Mouse (Mus musculus) erythroblast, embryonic 14.5 days (primary cell): ENCODE data around the gene Dcpp1. TPM values are rescaled to one million over a fixed set of nuclear protein-coding genes. Genes with fewer than 3 reads are reported as not detected.
A peak's percentile ranks its signal among the peaks of the same experiment; 100 is the strongest.

Source experiments
- H3K27me3 ChIP-seq: 2 replicates; pipeline ENCODE4 v1.6.1; 2012; ENCODE audit warnings: inconsistent platforms; ENCODE audit not compliant: control insufficient read depth
- H3K36me3 ChIP-seq: 2 replicates; pipeline ENCODE4 v1.6.1; 2012; ENCODE audit warnings: mild to moderate bottlenecking, inconsistent platforms; ENCODE audit not compliant: control insufficient read depth
- H3K4me1 ChIP-seq: 2 replicates; pipeline ENCODE4 v1.6.1; 2012; ENCODE audit warnings: inconsistent platforms; ENCODE audit not compliant: control insufficient read depth
- H3K4me3 ChIP-seq: replicated peaks from 2 replicates; pipeline ENCODE3; 2012; ENCODE audit warnings: moderate library complexity, mild to moderate bottlenecking, inconsistent platforms
- H3K9me3 ChIP-seq: 2 replicates; pipeline ENCODE4 v1.6.1; 2012; ENCODE audit warnings: low read length, inconsistent platforms, mixed read lengths; ENCODE audit not compliant: control insufficient read depth
- GATA1 ChIP-seq: IDR thresholded peaks from 2 replicates; pipeline ENCODE4 v1.6.1; 2012; ENCODE audit warnings: low read length, inconsistent platforms, mixed read lengths
- TAL1 ChIP-seq: IDR thresholded peaks from 3 replicates; pipeline ENCODE4 v1.6.1; 2012; ENCODE audit warnings: low read length, inconsistent platforms, mixed read lengths
- polyA plus RNA-seq: library from polyadenylated mRNA; stranded (reverse); fragments of >175 nt; gene quantifications from 2 replicates; pipeline ENCODE4 v1.2.3, GENCODE M21; 2012

The Dcpp1 gene
- polyA plus RNA-seq, 1 experiment, result not detected

DNA sequence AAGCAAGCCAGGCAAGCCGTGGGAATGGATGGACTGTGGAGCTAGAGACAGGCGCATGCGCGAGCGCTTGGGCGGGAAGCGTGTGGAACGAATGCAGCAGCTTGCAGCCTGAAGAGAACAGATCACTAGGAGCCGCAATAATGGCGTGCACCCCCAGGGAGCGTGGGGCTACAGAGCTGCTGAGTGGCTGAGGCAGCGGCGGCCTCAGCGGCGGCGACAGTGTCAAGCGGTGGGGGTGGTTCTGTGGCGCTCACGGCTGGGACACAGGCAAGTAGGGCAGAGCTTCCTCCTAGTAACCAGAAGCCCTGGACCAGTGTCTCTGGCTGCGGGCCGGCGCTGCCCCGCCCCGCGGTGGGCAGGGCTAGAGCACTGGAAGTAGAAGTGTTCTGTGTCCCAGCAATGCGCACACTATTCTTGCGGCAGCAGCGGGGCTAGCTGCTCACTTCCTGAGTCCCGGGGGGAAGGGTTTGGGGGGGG, 43.9 kb downstream of the Dcpp1 start:
- TF ChIP-seq TAL1 (no peak), GATA1 (no peak)
- no peaks in the 10 kb centered on the region for H3K36me3 ChIP-seq
- H3K9me3 ChIP-seq, result no peaks in the 10 kb centered on the region
- peak overlapping the region; percentile 75 for H3K4me3 ChIP-seq
- H3K4me1 ChIP-seq, result peaks cover 16% of the 10 kb centered on the region
- H3K27me3 ChIP-seq, result no peaks in the 10 kb centered on the region

GRCm38 (mm10) chr17:23925090-23925493, 44.4 kb downstream of the Dcpp1 start:
- peak overlapping the region; percentile 75 for H3K4me3 ChIP-seq
- no peaks in the 10 kb centered on the region for H3K27me3 ChIP-seq
- TF ChIP-seq GATA1 (no peak), TAL1 (no peak)
- no peaks in the 10 kb centered on the region for H3K9me3 ChIP-seq
- H3K36me3 ChIP-seq, result no peaks in the 10 kb centered on the region
- H3K4me1 ChIP-seq, result peaks cover 16% of the 10 kb centered on the region

DNA sequence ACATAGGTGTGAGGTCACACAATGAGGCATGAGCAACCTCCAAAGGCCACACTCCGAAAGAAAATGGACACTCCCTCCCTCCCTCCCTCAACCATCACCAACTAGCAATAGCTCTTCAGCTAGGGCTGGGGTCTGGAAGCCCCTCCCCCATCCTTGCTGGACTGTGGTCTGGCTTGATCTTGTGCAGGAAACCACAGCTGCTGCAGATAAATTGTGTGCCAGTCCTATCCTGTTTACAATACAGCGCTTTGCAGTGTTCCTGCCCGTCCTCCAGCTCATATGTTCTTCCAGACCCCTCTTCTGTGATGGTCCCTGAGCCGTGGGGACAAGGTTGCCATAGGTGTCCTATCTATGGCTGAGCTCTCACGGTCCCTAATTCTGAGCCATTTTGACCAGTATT, 50.5 kb downstream of the Dcpp1 start:
- Histone ChIP-seq H3K4me1 (no peaks in the 10 kb centered on the region), H3K36me3 (no peaks in the 10 kb centered on the region), H3K4me3 (no peak overlapping the region), H3K9me3 (no peaks in the 10 kb centered on the region), H3K27me3 (no peaks in the 10 kb centered on the region)
- no peak for TF ChIP-seq TAL1
- TF ChIP-seq GATA1, result no peak

Other genes starting within 250 kb of the Dcpp1 start
- gene Mmp25, start 235.6 kb upstream of the Dcpp1 start, polyA plus RNA-seq, result not detected in 2 replicates
- not detected in 2 replicates for gene Bicdl2, start 220.4 kb upstream of the Dcpp1 start, polyA plus RNA-seq
- gene Hcfc1r1, start 207.3 kb upstream of the Dcpp1 start, polyA plus RNA-seq, result 35.0 and 35.6 TPM in 2 replicates
- 8.8 and 10.0 TPM in 2 replicates for gene Thoc6, start 207.0 kb upstream of the Dcpp1 start, polyA plus RNA-seq
- 0.05 TPM in 1 of 2 replicates, not detected in the other for gene Tnfrsf12a, start 203.4 kb upstream of the Dcpp1 start, polyA plus RNA-seq
- gene Cldn6, start 201.6 kb upstream of the Dcpp1 start, polyA plus RNA-seq, result not detected in 2 replicates
- not detected in 2 replicates for gene Cldn9, start 196.8 kb upstream of the Dcpp1 start, polyA plus RNA-seq
- 0.06 TPM in 1 of 2 replicates, not detected in the other for gene 1520401A03Rik, start 158.1 kb upstream of the Dcpp1 start, polyA plus RNA-seq
- 46.9 and 56.9 TPM in 2 replicates for gene Pkmyt1, start 154.5 kb upstream of the Dcpp1 start, polyA plus RNA-seq
- gene Paqr4, start 140.0 kb upstream of the Dcpp1 start, polyA plus RNA-seq, result 2.2 and 3.9 TPM in 2 replicates
- gene Kremen2, start 135.0 kb upstream of the Dcpp1 start, polyA plus RNA-seq, result 0.02 TPM in 1 of 2 replicates, not detected in the other
- 1.4 and 2.3 TPM in 2 replicates for gene Flywch1, start 109.3 kb upstream of the Dcpp1 start, polyA plus RNA-seq
- gene Flywch2, start 94.8 kb upstream of the Dcpp1 start, polyA plus RNA-seq, result 0.06 TPM in 1 of 2 replicates, not detected in the other
- gene Srrm2, start 90.3 kb upstream of the Dcpp1 start, polyA plus RNA-seq, result 21.7 and 36.5 TPM in 2 replicates
- 109 and 150 TPM in 2 replicates for gene Elob, start 51.7 kb upstream of the Dcpp1 start, polyA plus RNA-seq
- gene Prss33, start 44.8 kb upstream of the Dcpp1 start, polyA plus RNA-seq, result not detected in 2 replicates
- 0.03 TPM in 1 of 2 replicates, not detected in the other for gene Prss32, start 37.0 kb upstream of the Dcpp1 start, polyA plus RNA-seq
- 0.05 and 0.09 TPM in 2 replicates for gene Prss41, start 36.7 kb upstream of the Dcpp1 start, polyA plus RNA-seq
- not detected in 2 replicates for gene Prss21, start 12.8 kb upstream of the Dcpp1 start, polyA plus RNA-seq
- not detected in 2 replicates for gene Dcpp2, start within 50 bp of the Dcpp1 start, polyA plus RNA-seq
- not detected in 2 replicates for gene Dcpp3, start 36.6 kb downstream of the Dcpp1 start, polyA plus RNA-seq
- not detected in 2 replicates for gene Sbp, start 60.8 kb downstream of the Dcpp1 start, polyA plus RNA-seq
- gene Sbpl, start 74.4 kb downstream of the Dcpp1 start, polyA plus RNA-seq, result not detected in 2 replicates
- gene Prss30, start 99.7 kb downstream of the Dcpp1 start, polyA plus RNA-seq, result not detected in 2 replicates
- gene Prss22, start 117.2 kb downstream of the Dcpp1 start, polyA plus RNA-seq, result 2.9 and 3.4 TPM in 2 replicates
- gene Prss27, start 157.3 kb downstream of the Dcpp1 start, polyA plus RNA-seq, result not detected in 2 replicates
- gene Kctd5, start 192.6 kb downstream of the Dcpp1 start, polyA plus RNA-seq, result 0.66 TPM in 2 replicates